Mouse (Mus musculus): ENCODE measurements around the gene Dip2a. TPM values are rescaled to one million over a fixed set of nuclear protein-coding genes. Genes with fewer than 3 reads are reported as not detected.

The Dip2a gene
- polyA plus RNA-seq, 1 experiment from 2014 or later, result 4.2 TPM

DNA sequence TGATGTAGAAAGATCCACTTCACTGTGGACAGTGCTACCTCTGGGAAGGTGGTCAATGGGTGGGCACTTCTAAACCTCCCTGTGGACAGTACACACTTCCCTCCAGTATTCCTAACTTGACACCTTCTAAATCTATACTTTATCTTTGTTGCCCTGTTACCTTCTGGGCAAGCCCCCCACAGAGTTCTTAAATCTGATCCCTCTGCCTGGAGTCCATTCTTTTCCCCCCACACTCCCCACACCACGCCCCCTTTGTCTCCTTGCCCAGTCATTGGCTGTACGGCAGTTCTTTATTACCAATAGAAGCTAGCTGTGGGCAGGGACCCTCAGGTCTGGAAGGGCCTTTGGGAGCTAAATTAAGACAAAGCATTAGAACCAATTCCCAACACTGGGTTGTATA lies 100.0 kb downstream of the Dip2a start:
- no peaks in the 10 kb centered on the region for H3K9me3 ChIP-seq (ENCODE audit: control insufficient read depth, low read length)
- H3K27me3 ChIP-seq (ENCODE audit: control insufficient read depth, insufficient read depth, low read length), result no peaks in the 10 kb centered on the region
- WGBS, result 79% methylated on average over 2 of the region's 2 CpGs
- H3K9ac ChIP-seq (ENCODE audit: low read length), result no peak overlapping the region
- no peak overlapping the region for H3K4me2 ChIP-seq
- H3K4me3 ChIP-seq (ENCODE audit: low read depth, low read length), result no peak overlapping the region
- H3K4me1 ChIP-seq (ENCODE audit: control insufficient read depth, insufficient read depth, low read length), result peaks cover 5% of the 10 kb centered on the region; the same call in 1 of the 2 replicates
- ATAC-seq (ENCODE audit: low FRiP score) (no peak), DNase-seq (ENCODE audit: low spot score, missing footprints) (no peak)
- no peak overlapping the region for H3K27ac ChIP-seq (ENCODE audit: low read depth, low read length)
- no peaks in the 10 kb centered on the region for H3K36me3 ChIP-seq (ENCODE audit: control insufficient read depth, insufficient read depth, low read length)

DNA sequence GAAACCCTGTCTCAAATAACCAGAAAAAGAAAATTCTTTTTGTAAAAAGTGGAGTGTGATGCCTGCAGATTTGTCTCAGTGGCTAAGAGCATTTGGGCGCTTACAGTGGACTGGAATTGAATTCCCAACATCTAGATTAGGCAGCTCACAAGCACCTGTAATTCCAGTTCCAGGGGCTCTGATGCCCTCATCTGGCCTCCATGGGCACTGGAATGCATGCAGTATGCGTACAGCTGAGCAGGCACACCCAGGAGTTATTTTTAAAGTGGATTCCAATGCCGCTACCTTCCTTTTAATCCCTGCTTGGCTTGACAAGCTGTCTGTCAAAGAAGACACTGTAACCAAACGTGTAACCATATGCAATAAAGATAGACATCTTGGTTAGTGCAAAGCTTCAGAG lies 105.7 kb downstream of the Dip2a start:
- ATAC-seq (ENCODE audit: low FRiP score) (no peak), DNase-seq (ENCODE audit: low spot score, missing footprints) (no peak)
- Histone ChIP-seq H3K4me2 (no peak overlapping the region), H3K9ac (ENCODE audit: low read length) (no peak overlapping the region), H3K9me3 (ENCODE audit: control insufficient read depth, low read length) (no peaks in the 10 kb centered on the region), H3K36me3 (ENCODE audit: control insufficient read depth, insufficient read depth, low read length) (no peaks in the 10 kb centered on the region), H3K4me1 (ENCODE audit: control insufficient read depth, insufficient read depth, low read length) (peaks cover 6% of the 10 kb centered on the region; the same call in 1 of the 2 replicates), H3K27ac (ENCODE audit: low read depth, low read length) (no peak overlapping the region), H3K4me3 (ENCODE audit: low read depth, low read length) (no peak overlapping the region), H3K27me3 (ENCODE audit: control insufficient read depth, insufficient read depth, low read length) (no peaks in the 10 kb centered on the region)
- WGBS, result 76% methylated on average over 4 of the region's 4 CpGs

DNA sequence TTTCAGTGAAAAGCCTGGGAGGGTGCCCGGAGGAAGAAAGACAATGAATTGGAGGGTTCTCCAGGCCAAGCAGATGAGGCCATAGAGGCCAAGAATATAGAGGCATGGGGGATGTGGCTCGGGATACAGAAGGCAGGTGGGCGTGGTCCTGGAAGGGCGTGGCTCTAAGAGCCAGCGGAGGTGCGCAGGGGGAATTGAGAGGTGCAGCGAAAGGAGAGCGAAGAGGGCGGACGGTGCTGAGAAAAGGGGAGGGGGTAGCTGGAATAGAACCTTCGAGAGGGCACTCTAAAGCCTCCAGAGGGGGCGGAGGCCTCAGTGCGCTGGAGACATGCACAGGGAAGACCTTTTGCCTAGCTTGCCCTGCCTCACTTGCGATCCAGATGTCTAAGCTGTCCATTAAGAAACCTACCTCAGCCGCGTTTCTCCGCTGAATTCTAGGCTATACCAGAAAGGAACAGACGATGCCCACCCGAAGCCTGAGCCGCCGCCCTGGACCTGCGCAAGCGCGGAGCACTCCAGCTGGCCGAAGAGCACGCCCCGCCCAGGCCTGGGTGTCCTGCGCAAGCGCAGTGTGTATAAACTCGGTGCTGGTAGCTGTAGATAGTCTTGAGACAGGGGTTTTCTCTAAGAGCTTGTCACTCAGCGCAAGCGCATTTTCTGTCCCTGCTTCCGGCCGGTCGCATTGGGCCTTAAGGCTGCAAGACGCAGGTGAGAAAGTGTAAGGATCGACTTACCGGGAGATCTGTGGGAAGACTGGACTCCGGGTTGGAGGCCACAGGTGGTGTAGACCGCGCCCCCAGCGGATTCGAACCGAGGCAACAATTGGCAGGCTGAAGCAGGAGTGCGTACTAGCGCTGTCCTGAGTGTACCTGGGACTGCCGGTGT lies 107.5 kb downstream of the Dip2a start, which contains the start of gene Prmt2:
Prmt2 (minus strand) TSS at position 525 of the 885 bp plus-strand sequence.
- ATAC-seq (ENCODE audit: low FRiP score) (peak; percentile 98), DNase-seq (ENCODE audit: low spot score, missing footprints) (peak; percentile 99)
- Histone ChIP-seq H3K9me3 (ENCODE audit: control insufficient read depth, low read length) (no peaks in the 10 kb centered on the region), H3K36me3 (ENCODE audit: control insufficient read depth, insufficient read depth, low read length) (no peaks in the 10 kb centered on the region), H3K9ac (ENCODE audit: low read length) (peak within 1 kb of the TSS; percentile 64), H3K4me2 (peak within 1 kb of the TSS; percentile 70), H3K4me3 (ENCODE audit: low read depth, low read length) (peak within 1 kb of the TSS; percentile 49), H3K4me1 (ENCODE audit: control insufficient read depth, insufficient read depth, low read length) (peaks cover 6% of the 10 kb centered on the region; the same call in 1 of the 2 replicates), H3K27ac (ENCODE audit: low read depth, low read length) (peak within 1 kb of the TSS; percentile 84), H3K27me3 (ENCODE audit: control insufficient read depth, insufficient read depth, low read length) (no peaks in the 10 kb centered on the region)
- WGBS, result 1% methylated on average over 47 of the region's 47 CpGs

DNA sequence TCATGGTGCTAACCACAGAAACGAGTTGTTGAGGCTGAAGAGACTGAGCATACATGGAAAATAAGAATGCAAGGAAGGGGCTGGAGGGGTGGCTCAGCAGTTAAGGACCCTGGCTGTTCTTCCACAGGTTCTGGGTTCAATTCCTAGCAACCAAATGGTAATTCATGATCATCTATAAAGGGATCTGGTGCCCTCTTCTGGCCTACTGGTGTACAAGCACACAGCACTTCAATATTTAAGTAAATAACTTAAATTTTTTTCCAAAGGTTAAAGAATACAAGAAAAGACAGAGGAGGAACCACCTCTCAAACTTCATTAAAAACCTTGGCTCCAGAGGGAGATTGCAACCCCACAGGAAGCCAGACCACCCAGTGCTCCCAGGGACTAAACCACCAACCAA lies 115.5 kb downstream of the Dip2a start:
- Histone ChIP-seq H3K4me1 (ENCODE audit: control insufficient read depth, insufficient read depth, low read length) (no peaks in the 10 kb centered on the region), H3K27ac (ENCODE audit: low read depth, low read length) (no peak overlapping the region), H3K36me3 (ENCODE audit: control insufficient read depth, insufficient read depth, low read length) (no peaks in the 10 kb centered on the region), H3K4me3 (ENCODE audit: low read depth, low read length) (no peak overlapping the region), H3K9me3 (ENCODE audit: control insufficient read depth, low read length) (no peaks in the 10 kb centered on the region), H3K27me3 (ENCODE audit: control insufficient read depth, insufficient read depth, low read length) (no peaks in the 10 kb centered on the region), H3K4me2 (no peak overlapping the region), H3K9ac (ENCODE audit: low read length) (no peak overlapping the region)
- DNase-seq (ENCODE audit: low spot score, missing footprints), result no peak
- WGBS, result 78% methylated on average over 1 of the region's 1 CpGs
- no peak for ATAC-seq (ENCODE audit: low FRiP score)

DNA sequence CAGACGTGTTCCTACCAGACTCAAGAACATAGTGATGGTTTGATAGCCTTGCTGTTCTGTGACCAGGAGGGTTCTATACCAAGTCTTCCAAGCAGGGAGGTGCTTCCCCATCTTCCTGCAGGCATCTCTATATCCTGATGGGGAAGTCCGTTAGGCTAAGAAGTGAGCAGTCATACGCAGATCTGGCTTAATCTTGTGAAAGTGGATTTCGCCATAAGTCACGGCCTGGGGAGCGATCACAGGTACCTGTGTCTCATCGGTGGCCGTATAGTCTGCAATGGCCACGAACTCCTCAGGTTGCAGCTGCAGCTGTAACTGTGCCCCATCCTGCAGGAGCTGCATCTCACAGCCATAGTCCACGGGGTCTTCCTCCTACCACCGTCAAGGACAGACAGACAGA lies 119.1 kb downstream of the Dip2a start:
- Histone ChIP-seq H3K27ac (ENCODE audit: low read depth, low read length) (no peak overlapping the region), H3K4me1 (ENCODE audit: control insufficient read depth, insufficient read depth, low read length) (no peaks in the 10 kb centered on the region), H3K4me3 (ENCODE audit: low read depth, low read length) (no peak overlapping the region), H3K9me3 (ENCODE audit: control insufficient read depth, low read length) (no peaks in the 10 kb centered on the region), H3K36me3 (ENCODE audit: control insufficient read depth, insufficient read depth, low read length) (peaks cover 5% of the 10 kb centered on the region; the same call in 1 of the 2 replicates), H3K4me2 (no peak overlapping the region), H3K27me3 (ENCODE audit: control insufficient read depth, insufficient read depth, low read length) (no peaks in the 10 kb centered on the region), H3K9ac (ENCODE audit: low read length) (no peak overlapping the region)
- no peak for DNase-seq (ENCODE audit: low spot score, missing footprints)
- ATAC-seq (ENCODE audit: low FRiP score), result no peak
- 93% methylated on average over 11 of the region's 11 CpGs for WGBS

DNA sequence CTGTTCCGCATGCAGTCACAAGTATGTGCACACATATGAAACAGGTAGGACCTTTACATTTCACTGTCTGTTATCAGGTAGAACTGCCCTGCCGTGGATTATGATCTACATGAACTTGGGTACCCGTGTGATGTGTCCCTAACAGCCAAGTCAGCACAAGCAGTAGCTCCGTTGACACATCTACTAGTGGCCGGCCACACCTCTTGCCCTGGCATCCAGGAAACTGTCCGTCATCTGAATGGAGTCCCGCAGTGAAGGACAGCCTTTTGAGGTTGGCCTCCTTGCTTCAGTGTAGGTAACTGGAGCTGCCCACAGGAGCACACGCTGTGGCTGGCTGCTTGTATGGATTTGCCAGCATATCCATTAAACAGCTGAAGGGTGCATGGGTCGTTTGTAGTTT lies 126.9 kb downstream of the Dip2a start:
- Histone ChIP-seq H3K4me1 (ENCODE audit: control insufficient read depth, insufficient read depth, low read length) (no peaks in the 10 kb centered on the region), H3K9me3 (ENCODE audit: control insufficient read depth, low read length) (peaks cover 7% of the 10 kb centered on the region; the same call in 1 of the 2 replicates), H3K9ac (ENCODE audit: low read length) (no peak overlapping the region), H3K4me2 (no peak overlapping the region), H3K36me3 (ENCODE audit: control insufficient read depth, insufficient read depth, low read length) (peaks cover 26% of the 10 kb centered on the region), H3K27me3 (ENCODE audit: control insufficient read depth, insufficient read depth, low read length) (no peaks in the 10 kb centered on the region), H3K27ac (ENCODE audit: low read depth, low read length) (no peak overlapping the region), H3K4me3 (ENCODE audit: low read depth, low read length) (no peak overlapping the region)
- no peak for DNase-seq (ENCODE audit: low spot score, missing footprints)
- ATAC-seq (ENCODE audit: low FRiP score), result no peak
- 89% methylated on average over 9 of the region's 9 CpGs for WGBS

DNA sequence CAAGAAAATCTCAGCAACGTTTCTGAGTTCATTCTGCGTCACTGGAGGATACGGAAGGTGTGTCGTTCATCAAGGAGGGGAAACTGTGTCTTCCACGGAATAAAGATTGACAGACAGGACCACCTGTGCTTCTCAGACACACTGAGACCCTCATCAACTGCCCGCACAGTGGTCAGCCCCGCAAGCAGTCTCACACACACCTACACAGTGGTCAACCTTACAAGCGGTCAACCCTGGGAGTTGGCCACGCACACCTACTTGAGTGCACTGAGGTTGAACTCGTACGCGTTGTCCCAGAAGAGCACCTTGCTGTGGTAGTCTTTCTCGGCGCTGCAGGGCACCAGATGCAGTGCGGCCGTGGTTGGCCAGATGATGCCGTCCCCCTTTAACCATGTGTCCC lies 128.0 kb downstream of the Dip2a start:
- no peaks in the 10 kb centered on the region for H3K4me1 ChIP-seq (ENCODE audit: control insufficient read depth, insufficient read depth, low read length)
- no peak overlapping the region for H3K4me3 ChIP-seq (ENCODE audit: low read depth, low read length)
- no peaks in the 10 kb centered on the region for H3K27me3 ChIP-seq (ENCODE audit: control insufficient read depth, insufficient read depth, low read length)
- H3K9ac ChIP-seq (ENCODE audit: low read length), result no peak overlapping the region
- ATAC-seq (ENCODE audit: low FRiP score) (no peak), DNase-seq (ENCODE audit: low spot score, missing footprints) (no peak)
- peaks cover 24% of the 10 kb centered on the region for H3K36me3 ChIP-seq (ENCODE audit: control insufficient read depth, insufficient read depth, low read length)
- WGBS, result 97% methylated on average over 17 of the region's 17 CpGs
- no peak overlapping the region for H3K4me2 ChIP-seq
- H3K9me3 ChIP-seq (ENCODE audit: control insufficient read depth, low read length), result peaks cover 7% of the 10 kb centered on the region; the same call in 1 of the 2 replicates
- H3K27ac ChIP-seq (ENCODE audit: low read depth, low read length), result no peak overlapping the region

DNA sequence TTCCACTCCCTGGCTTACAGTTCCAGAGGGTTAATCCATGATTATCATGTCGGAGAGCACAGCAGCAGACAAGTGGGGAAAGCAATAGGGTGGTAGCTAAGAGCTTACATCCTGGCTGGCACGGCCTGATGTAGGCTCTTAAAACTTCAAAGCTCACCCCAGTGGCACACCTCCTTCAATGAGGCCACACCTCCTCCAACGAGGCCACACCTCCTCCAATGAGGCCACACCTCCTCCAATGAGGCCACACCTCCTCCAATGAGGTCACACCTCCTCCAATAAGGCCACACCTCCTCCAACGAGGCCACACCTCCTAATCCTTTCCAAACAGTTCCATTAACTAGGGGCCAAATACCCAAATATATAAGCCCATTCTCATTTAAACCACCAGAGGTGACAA lies 130.9 kb downstream of the Dip2a start:
- Histone ChIP-seq H3K9ac (ENCODE audit: low read length) (no peak overlapping the region), H3K27me3 (ENCODE audit: control insufficient read depth, insufficient read depth, low read length) (no peaks in the 10 kb centered on the region), H3K27ac (ENCODE audit: low read depth, low read length) (no peak overlapping the region), H3K4me2 (no peak overlapping the region), H3K4me1 (ENCODE audit: control insufficient read depth, insufficient read depth, low read length) (no peaks in the 10 kb centered on the region), H3K9me3 (ENCODE audit: control insufficient read depth, low read length) (peaks cover 7% of the 10 kb centered on the region; the same call in 1 of the 2 replicates), H3K4me3 (ENCODE audit: low read depth, low read length) (no peak overlapping the region), H3K36me3 (ENCODE audit: control insufficient read depth, insufficient read depth, low read length) (peaks cover 22% of the 10 kb centered on the region)
- ATAC-seq (ENCODE audit: low FRiP score) (no peak), DNase-seq (ENCODE audit: low spot score, missing footprints) (no peak)
- 95% methylated on average over 4 of the region's 4 CpGs for WGBS

DNA sequence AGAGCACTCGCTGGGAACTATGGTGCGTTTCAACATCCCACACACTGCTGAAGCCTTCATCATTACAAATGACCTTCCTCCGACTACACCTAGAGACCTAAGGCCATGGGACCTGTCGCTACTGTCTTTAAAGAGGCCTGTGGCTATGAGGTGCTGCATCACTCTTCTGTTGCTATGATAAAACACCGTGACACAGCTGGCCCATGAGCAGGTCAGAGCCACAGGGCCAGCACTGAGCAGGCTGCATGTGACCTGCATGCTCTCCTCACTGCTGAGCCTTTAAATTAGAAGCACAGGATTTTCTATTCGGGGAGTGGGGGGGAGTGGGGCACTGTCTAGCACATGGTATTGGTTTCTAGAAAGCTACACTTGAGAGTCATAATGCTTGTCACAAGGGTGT lies 133.0 kb downstream of the Dip2a start:
- no peak overlapping the region for H3K9ac ChIP-seq (ENCODE audit: low read length)
- 93% methylated on average over 6 of the region's 6 CpGs for WGBS
- H3K4me3 ChIP-seq (ENCODE audit: low read depth, low read length), result no peak overlapping the region
- no peaks in the 10 kb centered on the region for H3K4me1 ChIP-seq (ENCODE audit: control insufficient read depth, insufficient read depth, low read length)
- H3K4me2 ChIP-seq, result no peak overlapping the region
- peaks cover 7% of the 10 kb centered on the region; the same call in 1 of the 2 replicates for H3K9me3 ChIP-seq (ENCODE audit: control insufficient read depth, low read length)
- DNase-seq (ENCODE audit: low spot score, missing footprints) (no peak), ATAC-seq (ENCODE audit: low FRiP score) (no peak)
- peaks cover 25% of the 10 kb centered on the region for H3K36me3 ChIP-seq (ENCODE audit: control insufficient read depth, insufficient read depth, low read length)
- H3K27ac ChIP-seq (ENCODE audit: low read depth, low read length), result no peak overlapping the region
- H3K27me3 ChIP-seq (ENCODE audit: control insufficient read depth, insufficient read depth, low read length), result no peaks in the 10 kb centered on the region
